ENCODE assay signal across 8 mouse cellular contexts in genomic region chr7:139119152-139119774, GRCm38 (mm10). TPM values are rescaled to one million over a fixed set of nuclear protein-coding genes. Genes with fewer than 3 reads are reported as not detected.
DNase-seq lines count a peak whose midpoint lies in the region; ATAC-seq lines count a peak whose summit lies in the region.

No protein-coding gene starts in this region.

- 44% methylated on average over 13 of the region's 13 CpGs for WGBS in embryonic facial prominence, embryonic 13.5 days
- 47% methylated on average over 13 of the region's 13 CpGs for WGBS in limb, embryonic 13.5 days
- WGBS in neural tube, embryonic 11.5 days: 47% methylated on average over 13 of the region's 13 CpGs
- WGBS in stomach, embryonic 15.5 days: 36% methylated on average over 13 of the region's 13 CpGs

- no peak overlapping the region for H3K27ac ChIP-seq in embryonic facial prominence, embryonic 13.5 days
- H3K27ac ChIP-seq in limb, embryonic 13.5 days: no peak overlapping the region
- H3K27ac ChIP-seq in neural tube, embryonic 11.5 days (ENCODE audit: low read depth, low read length): no peak overlapping the region
- no peak overlapping the region for H3K27ac ChIP-seq in stomach, embryonic 15.5 days

- no peaks in the 10 kb centered on the region for H3K36me3 ChIP-seq in embryonic facial prominence, embryonic 13.5 days
- H3K36me3 ChIP-seq in limb, embryonic 13.5 days: no peaks in the 10 kb centered on the region
- no peaks in the 10 kb centered on the region for H3K36me3 ChIP-seq in neural tube, embryonic 11.5 days (ENCODE audit: control insufficient read depth, insufficient read depth, low read length)
- H3K36me3 ChIP-seq in stomach, embryonic 15.5 days: no peaks in the 10 kb centered on the region

- H3K4me2 ChIP-seq in embryonic facial prominence, embryonic 13.5 days: no peak overlapping the region
- no peak overlapping the region for H3K4me2 ChIP-seq in limb, embryonic 13.5 days (replicated peaks)
- no peak overlapping the region for H3K4me2 ChIP-seq in neural tube, embryonic 11.5 days (ENCODE audit: low read depth)
- no peak overlapping the region for H3K4me2 ChIP-seq in stomach, embryonic 15.5 days

- no peaks in the 10 kb centered on the region for H3K27me3 ChIP-seq in embryonic facial prominence, embryonic 13.5 days
- H3K27me3 ChIP-seq in limb, embryonic 13.5 days: 0 out of 2 replicates have a peak, but pooled peaks cover 7% of the 10 kb centered on the region
- H3K27me3 ChIP-seq in neural tube, embryonic 11.5 days (ENCODE audit: control insufficient read depth, insufficient read depth, low read length): no peaks in the 10 kb centered on the region
- H3K27me3 ChIP-seq in stomach, embryonic 15.5 days (replicated peaks): no peaks in the 10 kb centered on the region

- peak; percentile 35 to 36 for DNase-seq in B cell, adult 2 months
- DNase-seq in adrenal gland, postnatal 4 days (ENCODE audit: low spot score in 2 of 2): peak; percentile 44 to 67
- DNase-seq in heart, adult 9 months (ENCODE audit: low spot score in 2 of 2): peak; percentile 61 to 76
- peak; percentile 89 for DNase-seq in kidney, adult 9 months
- DNase-seq in neural tube, embryonic 11.5 days (ENCODE audit: low spot score): peak; percentile 86

- no peaks in the 10 kb centered on the region for H3K4me1 ChIP-seq in embryonic facial prominence, embryonic 13.5 days
- H3K4me1 ChIP-seq in limb, embryonic 13.5 days: peaks cover 2% of the 10 kb centered on the region; the same call in 1 of the 2 replicates
- no peaks in the 10 kb centered on the region for H3K4me1 ChIP-seq in neural tube, embryonic 11.5 days (ENCODE audit: control insufficient read depth, insufficient read depth, low read length)
- no peaks in the 10 kb centered on the region for H3K4me1 ChIP-seq in stomach, embryonic 15.5 days

- no peak overlapping the region for H3K9ac ChIP-seq in embryonic facial prominence, embryonic 13.5 days
- peak overlapping the region; percentile 13; the same call in 1 of the 2 replicates for H3K9ac ChIP-seq in limb, embryonic 13.5 days
- H3K9ac ChIP-seq in neural tube, embryonic 11.5 days (ENCODE audit: low read length): no peak overlapping the region
- no peak overlapping the region for H3K9ac ChIP-seq in stomach, embryonic 15.5 days

- no peak overlapping the region for H3K4me3 ChIP-seq in embryonic facial prominence, embryonic 13.5 days
- H3K4me3 ChIP-seq in limb, embryonic 13.5 days: no peak overlapping the region
- H3K4me3 ChIP-seq in neural tube, embryonic 11.5 days (ENCODE audit: low read depth, low read length): no peak overlapping the region
- no peak overlapping the region for H3K4me3 ChIP-seq in stomach, embryonic 15.5 days (replicated peaks)

- 0 out of 2 replicates have a peak, but pooled peaks have one; percentile 20 for ATAC-seq in embryonic facial prominence, embryonic 13.5 days (ENCODE audit: insufficient number of reproducible peaks, insufficient read depth, low FRiP score, low TSS enrichment, low read depth)
- ATAC-seq in limb, embryonic 13.5 days (ENCODE audit: low FRiP score, low read depth): no peak
- peak; percentile 71 for ATAC-seq in neural tube, embryonic 11.5 days (ENCODE audit: insufficient read depth, low FRiP score, low TSS enrichment)
- ATAC-seq in stomach, embryonic 15.5 days (ENCODE audit: insufficient read depth, low FRiP score, low read depth): 0 out of 2 replicates have a peak, but pooled peaks have one; percentile 27

- no peaks in the 10 kb centered on the region for H3K9me3 ChIP-seq in embryonic facial prominence, embryonic 13.5 days
- no peaks in the 10 kb centered on the region for H3K9me3 ChIP-seq in limb, embryonic 13.5 days
- H3K9me3 ChIP-seq in neural tube, embryonic 11.5 days (ENCODE audit: control insufficient read depth, low read length): no peaks in the 10 kb centered on the region
- H3K9me3 ChIP-seq in stomach, embryonic 15.5 days: no peaks in the 10 kb centered on the region

RNA-seq across cellular contexts. Expression of gene Dpysl4, which starts 33.5 kb away (rescaled TPM):
- total RNA-seq in adrenal gland, postnatal 4 days (2021): 1 to 10 TPM; 5.9 to 6.1 TPM
- polyA plus RNA-seq in embryonic facial prominence, embryonic 13.5 days (2015; fragmentation: Nextera tagmentation; extraction: Ambion mirVana): 24.1 and 27.9 TPM in 2 replicates
- polyA plus RNA-seq in limb, embryonic 13.5 days (2015; fragmentation: Nextera tagmentation; extraction: Ambion mirVana): 24.3 and 24.4 TPM in 2 replicates
- 295 and 318 TPM in 2 replicates for polyA plus RNA-seq in neural tube, embryonic 11.5 days (2014; fragmentation: Nextera tagmentation; extraction: Ambion mirVana)
- 14.3 and 14.7 TPM in 2 replicates for polyA plus RNA-seq in stomach, embryonic 15.5 days (2015; fragmentation: Nextera tagmentation; extraction: Ambion mirVana)

Comparison
In these comparisons a context has a peak if more than half of its experiments do, and no peak if none do; other contexts are left out.
1. DNase-seq: peak in every context shown above with its lines; median percentile 89 in kidney, adult 9 months; 86 in neural tube, embryonic 11.5 days; 68 in heart, adult 9 months; 56 in adrenal gland, postnatal 4 days; 36 in B cell, adult 2 months.
2. RNA of gene Dpysl4, which starts 33.5 kb away (polyA plus RNA-seq): 295 to 318 TPM in neural tube, embryonic 11.5 days; 24.1 to 27.9 TPM in embryonic facial prominence, embryonic 13.5 days, 24.3 to 24.4 TPM in limb, embryonic 13.5 days and 14.3 to 14.7 TPM in stomach, embryonic 15.5 days; every median in the first group is over 10 times any median in the second.